Mouse (Mus musculus) thymus, postnatal 36 days (tissue): ENCODE results near the gene 4930451I11Rik.

Source experiments
- DNase-seq, 2 experiments: peaks; one replicate each; pipeline ENCODE4 v3.0.0; 2022; ENCODE audit warnings: mixed read lengths in 2 of 2

Gene 4930451I11Rik

DNA sequence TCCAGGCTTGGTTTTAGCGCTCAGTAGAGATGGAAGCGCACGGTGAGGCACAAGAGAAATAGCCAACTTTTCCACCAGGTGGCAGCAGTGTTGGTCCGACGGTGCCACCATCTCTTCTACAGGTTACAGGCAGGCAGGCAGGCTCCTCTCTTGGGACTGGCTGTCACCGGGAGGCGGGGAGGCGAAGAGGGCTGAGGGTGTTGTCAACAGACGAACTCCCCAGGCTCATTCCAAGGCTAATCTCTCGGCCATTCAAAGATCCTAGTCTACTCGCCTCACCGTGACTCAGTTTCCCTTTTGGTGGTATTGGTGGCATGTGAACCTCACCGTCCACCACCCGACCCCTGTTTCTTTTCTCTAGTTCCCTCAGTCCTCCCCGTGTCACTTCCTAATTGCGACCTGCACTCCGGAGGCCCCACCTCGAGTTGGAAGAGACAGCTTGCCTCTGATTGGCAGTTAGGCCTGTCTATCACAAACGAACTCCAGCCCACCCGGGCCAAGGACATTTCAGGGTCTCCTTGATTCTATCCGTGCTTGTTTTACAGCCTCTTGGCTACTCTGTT is 678 bp upstream of the 4930451I11Rik start:
- peak; percentile 80 to 81 for DNase-seq

DNA sequence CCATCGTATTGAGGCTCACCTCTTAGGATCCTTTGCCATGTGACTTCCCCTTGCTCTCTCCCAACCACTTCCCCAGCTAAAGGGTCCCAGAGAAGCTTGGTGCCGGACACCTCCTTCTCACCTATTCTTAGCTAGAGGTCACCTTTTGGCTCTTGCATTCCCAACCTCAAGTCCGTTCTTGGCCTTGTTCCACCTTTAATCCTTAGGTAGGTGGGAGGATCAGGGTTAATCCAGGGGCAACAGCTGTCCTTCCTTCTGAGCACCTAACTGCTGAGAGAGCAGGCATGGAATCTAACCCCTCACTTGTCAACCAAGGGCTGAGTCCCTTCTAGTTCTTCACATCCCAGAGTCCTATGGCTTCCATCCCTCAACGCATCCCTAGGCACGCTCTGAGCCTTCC is 5.5 kb downstream of the 4930451I11Rik start:
- no peak for DNase-seq

DNA sequence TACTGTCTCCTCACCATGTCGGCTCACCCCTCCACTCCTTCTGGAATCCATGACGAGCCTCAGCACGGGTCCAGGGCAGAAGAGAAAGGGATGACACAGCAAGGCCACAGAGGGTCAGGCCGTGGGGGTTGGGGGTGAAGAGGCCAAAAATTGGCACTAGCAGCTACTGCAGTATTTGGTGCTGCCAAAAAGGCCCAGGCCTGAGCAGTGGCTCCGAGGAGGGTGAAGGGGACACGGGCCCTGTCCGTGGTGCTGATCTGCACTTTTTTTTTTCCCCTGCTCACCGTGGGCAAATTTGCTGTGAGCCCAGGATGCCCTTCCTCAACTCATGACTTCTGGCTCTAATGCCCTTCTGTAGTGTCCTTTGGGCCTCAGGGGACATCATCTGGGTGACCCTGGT is 6.0 kb downstream of the 4930451I11Rik start:
- no peak for DNase-seq

DNA sequence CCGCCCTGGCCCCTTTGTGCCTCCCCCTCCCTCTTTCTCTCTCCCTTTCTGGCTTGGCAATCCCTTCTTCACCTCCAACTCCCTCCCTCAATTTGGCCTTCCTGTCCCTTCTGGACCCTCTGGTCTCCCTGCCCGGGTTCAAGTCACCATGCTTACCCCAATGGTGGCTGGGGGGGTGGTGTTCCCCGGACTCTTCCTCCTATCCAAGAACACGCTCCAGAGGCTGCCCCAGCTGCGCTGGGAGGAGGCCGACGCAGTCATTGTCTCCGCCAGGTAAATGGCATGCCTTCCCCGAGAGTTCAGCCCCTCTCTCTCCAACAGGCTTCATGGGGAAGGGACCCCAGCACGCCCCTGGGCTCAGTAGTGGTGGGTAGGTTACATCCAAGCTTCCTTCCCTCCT is 7.5 kb downstream of the 4930451I11Rik start:
- no peak for DNase-seq

DNA sequence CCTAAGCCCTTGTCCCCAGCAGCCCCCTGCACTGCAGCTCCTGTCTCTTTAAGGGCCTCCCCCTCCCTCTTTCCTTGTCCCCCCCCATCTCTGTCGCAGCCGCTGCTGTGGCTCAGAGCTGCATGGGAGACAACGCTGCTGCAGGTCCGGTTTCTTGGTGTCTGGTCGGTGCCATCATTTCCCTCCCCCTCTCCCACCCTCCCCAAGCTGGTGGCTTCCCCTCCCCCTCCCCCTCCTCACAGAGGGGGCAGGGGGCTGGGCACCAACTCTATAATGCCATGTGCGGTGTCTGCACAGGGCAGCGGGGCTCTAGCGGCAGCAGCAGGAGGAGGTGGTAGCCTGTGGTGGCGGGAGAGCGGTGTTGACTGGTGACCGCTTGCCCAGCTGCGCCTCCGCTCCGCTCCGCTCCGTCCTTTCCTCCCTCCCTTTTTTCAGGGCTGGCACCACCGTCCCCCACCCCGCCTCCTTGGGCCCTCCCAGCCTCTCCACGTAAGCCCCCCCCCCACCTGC is 8.2 kb downstream of the 4930451I11Rik start:
- no peak for DNase-seq

DNA sequence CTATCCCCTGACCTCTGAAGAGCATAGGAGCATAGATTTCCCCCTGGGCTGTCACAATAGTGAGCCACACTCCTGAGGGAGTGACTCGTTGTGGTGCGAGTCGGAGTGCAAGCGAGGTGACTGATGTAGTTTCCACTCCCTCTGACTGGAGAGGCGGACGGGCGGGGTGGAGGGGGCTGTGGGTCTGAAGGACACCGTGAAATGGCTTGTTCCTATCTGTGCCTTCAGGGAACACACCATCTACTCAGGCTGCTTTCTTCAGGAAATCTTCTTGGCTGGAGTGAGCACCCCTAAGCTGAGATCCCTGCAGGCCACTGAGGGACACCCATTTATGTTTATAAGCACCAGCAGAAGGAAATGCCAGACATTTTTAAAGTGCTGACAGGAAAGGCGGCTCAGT is 8.7 kb downstream of the 4930451I11Rik start:
- DNase-seq, result no peak

DNA sequence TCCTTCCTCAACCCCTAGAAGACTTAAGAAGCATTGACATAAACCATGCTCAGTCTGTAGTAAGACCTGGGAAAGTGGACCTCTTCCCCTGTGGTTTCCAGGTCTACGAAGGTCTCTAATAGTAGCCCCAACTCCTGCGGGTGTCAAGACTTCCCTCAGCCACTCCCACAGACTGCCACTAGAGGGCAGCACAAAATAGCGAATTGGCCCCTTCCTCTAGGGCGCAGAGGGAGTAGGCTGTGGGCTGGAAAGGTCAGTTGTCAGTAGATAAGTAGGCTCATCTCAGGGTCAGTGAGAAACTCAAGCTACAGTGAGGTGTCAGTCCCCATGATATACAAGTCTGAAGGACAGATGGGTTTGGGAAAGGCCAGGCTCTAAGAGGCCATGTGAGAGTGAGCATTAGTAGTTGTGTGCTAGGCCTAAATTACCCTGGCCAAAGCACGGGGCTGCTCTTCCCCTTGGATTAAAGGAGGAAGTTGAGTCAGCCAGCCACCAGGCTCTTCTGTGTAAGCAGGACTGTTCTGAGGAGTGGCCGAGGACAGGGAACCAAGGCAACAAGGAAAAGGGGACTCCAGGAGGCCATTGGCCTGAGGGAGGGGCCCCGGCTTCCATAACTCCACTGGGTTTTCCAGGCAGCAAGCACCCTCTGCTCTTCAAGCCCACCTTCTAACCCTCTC is 9.5 kb downstream of the 4930451I11Rik start:
- DNase-seq, result peak; percentile 68 to 73

DNA sequence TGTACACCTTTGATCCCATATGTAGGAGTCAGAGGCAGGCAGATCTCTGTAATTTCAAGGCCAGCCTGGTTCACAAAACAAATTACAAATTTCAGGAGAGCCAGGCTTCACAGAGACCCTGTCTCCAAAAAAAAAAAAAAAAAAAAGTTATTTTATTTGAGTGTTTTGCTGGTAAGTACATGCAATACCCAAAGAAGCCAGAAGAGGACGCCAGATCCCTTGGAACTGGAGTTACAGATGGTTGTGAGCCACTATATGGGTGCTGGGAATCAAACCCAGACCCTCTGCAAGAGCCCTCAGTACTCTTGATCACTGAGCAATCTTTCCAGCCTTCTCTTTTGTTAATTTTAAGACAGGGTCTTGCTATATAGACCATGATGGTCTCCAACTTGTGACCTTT is 12.6 kb downstream of the 4930451I11Rik start:
- no peak for DNase-seq

DNA sequence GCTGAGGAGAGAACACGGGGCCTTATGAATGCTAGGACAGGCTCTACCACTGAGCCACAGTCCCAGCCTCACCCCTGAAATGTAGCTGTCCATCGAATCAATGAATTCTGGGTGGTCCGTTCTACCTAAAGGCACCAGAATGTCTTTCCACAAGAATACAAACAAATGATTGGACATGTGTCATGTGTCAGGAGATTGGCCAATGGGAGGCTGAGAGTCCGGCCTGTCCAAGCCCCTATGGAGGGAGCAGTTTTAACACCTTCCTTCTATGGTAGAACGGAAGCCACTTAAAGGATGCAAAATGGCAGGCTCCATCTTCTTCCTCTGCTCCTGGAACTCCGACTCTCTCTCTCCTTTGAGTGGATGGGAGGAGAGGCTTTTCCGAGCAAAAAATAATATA is 13.8 kb downstream of the 4930451I11Rik start:
- DNase-seq, result no peak

DNA sequence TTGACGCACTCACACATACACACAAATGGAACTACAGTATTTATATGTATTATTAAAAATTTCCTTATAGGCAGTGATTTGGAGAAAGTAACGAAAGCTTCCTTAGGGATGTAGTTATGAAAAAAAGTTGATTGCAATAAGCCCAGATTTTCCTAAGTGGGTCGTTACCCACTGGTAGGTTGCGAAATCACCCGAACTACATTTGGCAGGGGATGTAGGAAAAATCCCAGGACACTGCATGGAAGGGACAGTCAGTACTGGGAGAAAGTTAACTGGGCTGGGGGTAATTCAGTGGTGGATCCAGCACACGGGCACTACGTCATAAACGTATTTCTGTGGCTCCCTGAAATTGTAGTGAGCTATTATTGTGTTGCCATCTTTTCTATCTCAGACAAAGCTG is 14.9 kb downstream of the 4930451I11Rik start:
- DNase-seq, result no peak

DNA sequence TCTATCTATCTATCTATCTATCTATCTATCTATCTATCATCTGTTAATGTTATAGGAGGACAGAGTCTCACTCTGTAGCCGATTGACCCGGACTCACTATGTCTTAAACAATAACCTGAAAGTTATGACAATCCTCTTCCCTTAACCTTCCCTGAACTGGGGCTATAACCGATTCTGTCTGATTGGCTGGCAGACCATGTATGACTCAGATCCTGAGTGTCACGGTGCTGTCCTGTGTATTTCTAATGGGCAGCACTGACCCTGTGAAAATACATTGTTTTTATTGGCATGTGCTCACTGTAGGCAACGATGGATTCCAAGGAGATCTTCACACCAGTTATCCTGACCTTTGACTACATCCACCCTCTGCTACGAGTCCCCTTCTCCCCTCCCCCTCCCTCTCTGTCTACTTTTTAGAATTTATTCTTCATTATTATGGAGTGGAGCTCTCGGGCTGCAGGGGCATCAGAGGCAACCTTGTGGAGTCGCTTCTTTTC is 15.7 kb downstream of the 4930451I11Rik start:
- DNase-seq, result no peak

DNA sequence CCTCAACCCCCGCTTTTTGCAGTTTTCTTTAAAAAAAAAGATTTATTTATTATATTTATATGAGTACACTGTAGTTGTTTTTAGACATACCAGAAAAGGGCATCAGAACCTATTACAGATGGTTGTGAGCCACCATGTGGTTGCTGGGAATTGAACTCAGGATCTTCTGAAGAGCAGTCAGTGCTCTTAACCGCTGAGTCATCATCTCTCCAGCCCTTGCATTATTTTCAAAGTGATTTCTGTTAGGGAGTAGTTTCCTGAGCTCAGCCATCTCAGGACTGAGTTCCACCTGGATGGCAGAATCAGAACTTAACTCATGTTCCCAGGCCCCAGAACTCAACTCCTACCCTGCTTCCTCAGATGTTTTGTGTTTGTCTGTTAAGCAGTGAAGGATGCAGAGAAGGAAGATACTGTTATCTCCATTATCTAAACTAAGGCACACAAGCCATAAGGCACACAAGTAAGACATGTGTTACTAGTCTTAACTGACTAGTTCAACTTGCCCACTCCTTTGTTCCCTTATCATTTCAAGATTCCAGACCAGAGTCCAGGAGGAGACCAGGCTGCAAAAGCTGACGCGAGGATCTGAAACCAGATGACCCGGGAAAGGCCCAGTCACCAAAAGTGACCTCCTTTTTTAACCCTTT is 21.6 kb downstream of the 4930451I11Rik start:
- no peak for DNase-seq

DNA sequence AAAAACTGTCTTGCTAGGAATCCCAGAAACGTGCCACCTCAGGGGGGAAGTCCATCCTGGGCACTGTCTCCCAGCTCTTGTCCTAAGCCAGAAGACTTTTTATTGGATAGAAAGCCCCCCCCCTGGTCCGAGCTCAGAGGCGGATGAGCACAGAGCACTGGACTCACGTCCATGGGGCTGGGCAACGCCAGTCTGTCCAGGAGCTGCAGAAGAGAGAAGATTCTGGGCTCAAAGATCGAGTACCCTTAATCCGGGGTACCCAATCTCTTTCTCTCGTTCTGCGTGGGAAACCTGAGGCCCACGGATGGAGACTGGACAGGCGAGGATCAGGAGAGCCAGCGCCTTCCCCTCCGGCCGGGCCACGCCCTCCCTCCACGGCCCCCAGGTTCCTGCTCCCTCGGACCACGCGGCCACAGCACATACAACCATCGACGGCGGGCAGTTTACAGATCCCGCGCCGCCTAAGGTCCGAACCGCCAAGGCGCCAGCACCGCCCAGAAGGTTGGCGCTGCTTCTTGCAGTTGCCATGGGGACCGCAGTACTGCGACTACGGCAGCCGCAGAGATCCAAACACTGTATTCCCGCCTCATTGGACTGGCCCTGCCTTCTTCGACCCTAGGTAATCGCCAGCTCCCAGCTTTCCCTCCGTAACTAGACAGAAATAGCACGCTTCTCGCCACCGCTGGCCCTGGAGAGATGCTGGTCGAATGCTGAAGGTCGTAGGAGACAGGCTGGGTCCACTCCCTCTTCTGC is 22.6 kb downstream of the 4930451I11Rik start:
- DNase-seq, result peak; percentile 52 to 60

DNA sequence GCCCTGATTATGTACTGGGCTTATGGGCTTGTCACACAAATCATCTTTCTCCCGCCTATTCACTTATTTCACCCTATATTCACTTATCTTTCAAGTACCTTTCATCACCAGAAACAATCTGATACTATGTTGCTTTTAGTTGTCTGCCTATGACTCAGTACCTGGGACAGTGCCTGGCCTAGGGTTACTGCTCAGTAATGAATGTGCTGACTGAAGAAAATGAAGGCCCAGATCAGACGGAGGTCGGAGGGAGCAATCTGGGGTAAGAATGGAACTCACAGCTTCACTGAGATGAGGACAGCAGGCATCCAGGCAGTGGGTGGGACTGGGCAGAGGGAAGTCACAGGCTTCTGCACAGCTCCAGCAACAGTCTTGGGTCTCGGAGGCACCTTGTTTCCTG is 24.0 kb downstream of the 4930451I11Rik start:
- no peak for DNase-seq

DNA sequence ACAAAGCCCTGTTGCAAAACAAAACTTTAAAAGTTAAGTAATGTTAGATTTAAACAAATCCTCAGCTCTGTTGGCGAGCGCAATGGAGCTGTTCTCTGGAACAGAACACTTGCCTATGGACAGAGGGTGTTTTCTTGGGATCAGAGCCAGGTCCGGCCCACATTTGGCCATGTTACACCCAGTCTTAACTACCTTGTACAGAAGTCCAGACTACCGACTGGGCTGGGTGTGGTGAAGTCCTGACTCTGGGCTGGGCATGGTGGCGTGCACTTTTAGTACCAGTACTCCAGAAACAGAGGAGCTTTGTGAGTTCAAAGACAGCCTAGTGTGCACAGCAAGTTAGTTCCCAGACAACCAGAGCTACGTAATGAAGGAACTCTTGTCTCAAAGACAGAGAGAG is 24.5 kb downstream of the 4930451I11Rik start:
- no peak for DNase-seq

DNA sequence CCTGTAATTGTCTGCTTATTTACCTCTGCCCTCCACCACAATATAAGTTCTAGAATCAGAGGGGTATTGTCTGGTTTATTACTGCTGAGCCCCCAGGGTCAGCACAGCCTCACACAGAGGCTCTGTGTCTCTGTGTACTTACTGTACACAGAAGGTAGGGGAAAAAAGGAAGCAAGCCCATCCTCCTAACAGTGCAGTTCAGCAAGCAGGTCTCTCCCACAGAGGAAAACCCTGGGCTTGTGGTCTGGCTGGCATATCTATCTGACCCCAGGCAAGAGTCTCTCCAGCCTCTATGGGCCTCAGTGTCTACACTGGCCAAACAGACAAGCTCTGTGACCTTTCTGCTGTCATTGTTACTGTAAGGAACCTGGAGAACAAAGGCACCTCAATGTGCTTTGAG is 27.7 kb downstream of the 4930451I11Rik start:
- no peak for DNase-seq

DNA sequence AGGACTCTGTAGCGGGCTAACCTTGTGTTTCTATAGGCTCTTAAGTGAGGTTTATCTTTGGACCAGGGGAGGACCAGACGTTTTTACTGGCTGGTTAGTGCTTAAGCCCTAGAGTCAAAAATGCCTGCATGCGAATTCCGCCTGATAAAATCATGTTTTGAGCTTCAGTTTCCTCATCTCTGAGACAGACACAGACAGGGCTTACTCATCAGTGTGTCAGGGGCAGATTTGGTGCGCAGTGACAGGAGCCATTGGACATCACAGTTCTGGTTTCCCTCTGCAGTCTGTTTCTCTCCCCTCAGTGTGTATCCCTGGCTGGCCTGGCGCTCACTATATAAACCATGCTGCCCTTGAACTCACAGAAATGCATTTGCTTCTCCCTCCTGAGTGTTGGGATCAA is 28.3 kb downstream of the 4930451I11Rik start:
- no peak for DNase-seq

DNA sequence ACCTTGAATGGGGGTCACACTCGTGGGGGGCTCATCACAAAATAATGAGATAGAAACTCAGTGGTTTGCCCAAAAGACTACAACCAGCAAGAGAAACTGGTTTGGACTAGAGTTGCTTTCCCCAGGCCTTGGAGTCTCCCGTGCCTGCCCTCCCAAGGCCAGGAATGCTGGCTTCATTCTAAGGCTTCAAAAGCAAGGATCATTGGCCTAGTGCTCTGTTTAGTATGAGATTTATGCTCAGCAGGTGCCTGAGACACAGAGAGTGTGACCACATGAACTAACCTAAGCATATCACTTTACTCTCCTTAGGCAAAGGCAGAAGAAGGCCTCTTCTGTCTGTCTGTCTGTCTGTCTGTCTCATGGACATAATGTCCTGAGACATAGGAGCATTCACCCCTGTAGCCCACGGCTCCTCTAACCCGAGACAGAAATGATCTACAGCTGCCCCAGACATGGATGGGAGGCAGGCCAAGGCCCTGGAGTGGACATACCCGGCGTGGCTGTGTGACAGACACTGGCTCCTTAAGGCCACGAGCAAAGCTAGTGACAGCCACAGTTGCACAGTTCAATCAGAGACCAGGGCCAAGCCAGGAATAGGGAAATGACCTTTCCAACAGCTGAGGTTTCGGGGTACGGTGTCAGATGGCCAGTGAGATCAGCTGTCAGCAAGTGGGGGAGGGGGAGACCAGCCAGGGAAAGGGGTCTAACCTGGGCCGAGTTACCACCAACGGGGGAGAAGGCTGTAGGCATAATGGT is 29.1 kb downstream of the 4930451I11Rik start:
- DNase-seq, result no peak

DNA sequence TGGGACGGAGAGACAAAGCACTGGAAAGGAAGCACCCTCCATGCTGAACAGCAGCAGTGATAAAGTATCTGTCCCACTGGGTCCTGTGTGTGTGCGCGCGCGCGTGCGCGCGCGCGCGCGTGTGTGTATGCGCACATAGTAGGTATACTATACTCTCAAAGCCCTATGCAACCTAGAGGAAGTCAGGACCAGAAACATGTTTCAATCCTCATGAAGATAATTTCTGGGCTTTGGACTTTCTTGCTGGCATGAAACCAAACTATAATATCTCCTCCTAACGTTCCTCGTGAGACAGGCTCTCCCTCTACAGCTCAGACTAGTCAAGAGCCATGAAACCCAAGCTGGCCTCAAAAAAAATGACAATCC is 30.4 kb downstream of the 4930451I11Rik start:
- DNase-seq, result no peak

DNA sequence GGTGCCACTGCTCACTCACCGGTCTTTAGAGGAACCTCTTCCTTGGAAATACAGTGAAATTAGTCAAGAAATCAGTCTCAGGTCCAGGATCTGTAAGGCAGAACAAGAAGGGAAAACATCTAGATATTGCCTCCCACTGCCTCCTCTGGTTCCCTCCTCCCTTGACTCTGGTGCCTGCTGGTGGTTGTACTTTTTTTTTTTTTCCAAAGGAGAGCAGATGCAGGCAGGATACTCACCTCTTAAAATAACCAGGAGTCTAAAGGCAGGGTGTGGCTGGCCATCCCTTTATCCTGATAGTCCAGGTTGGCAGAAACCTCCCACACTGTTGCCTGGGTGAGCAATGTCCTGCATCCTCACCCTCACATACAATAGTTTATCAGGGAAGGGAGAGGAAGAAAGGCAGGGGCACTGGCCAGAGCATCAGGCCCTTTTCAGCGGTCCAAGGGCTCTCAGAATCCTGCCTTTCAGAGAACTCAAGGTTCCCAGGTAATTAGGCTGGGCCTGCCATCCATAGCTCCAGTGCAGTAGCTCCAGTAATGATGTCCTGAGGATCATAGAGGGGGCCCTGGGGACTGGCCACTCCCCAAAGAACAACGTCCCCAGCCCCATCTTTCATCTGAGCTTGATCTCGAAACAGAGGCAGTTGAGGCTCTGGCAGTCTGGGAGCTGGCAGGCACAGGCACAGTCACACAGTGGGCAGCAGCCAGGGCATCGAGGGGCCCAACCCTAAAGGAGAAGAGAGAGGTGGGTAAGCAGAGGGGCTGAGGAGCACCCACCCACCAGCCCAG is 31.0 kb downstream of the 4930451I11Rik start:
- DNase-seq, result no peak

DNA sequence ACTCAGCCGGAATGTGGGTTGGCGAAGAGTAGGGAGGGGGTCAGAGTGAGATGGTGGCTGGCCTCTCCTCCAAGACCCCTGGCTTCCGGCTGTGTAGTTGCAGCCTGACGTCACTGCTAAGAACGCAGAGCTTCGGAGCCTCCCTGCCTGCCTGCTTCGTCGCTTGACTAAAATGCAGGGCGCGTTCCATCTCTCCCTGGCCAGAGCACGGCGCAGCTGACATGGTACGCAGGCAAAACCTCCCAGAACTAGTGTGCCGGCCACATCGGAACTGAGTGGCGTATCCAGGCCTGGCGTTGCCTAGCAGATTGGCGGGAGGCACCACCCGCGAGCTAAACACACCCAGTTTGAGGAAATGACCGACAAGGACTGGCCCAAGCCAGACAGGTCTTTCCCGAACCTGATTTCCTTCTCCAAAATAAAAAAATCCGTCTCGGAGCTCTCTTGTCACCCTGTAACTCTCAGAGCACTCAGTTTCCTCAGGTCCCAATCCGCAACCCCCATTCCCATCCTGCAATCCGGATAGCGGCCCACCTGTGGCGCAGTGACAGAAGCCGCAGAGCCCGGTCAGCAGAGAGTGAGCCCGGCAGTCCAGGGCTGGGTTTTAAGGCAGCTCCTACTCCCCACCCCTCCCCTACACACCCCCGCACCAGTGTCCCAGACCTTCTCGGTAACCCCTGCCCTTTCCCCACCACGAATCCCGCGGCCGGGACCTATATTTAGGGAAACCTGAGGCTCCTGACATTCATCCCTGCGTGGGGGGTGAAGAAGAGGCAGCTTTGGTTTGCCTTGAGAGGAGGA is 31.8 kb downstream of the 4930451I11Rik start:
- DNase-seq, result no peak
